Mouse (Mus musculus): ENCODE data around the gene 5730522E02Rik.
A peak's percentile ranks its signal among the peaks of the same experiment; 100 is the strongest.
"Not testable (repeated sequence)": the region's sequence is repeated elsewhere in the genome, so short reads cannot be mapped to it uniquely, and the experiment has no call there.

5730522E02Rik gene

DNA sequence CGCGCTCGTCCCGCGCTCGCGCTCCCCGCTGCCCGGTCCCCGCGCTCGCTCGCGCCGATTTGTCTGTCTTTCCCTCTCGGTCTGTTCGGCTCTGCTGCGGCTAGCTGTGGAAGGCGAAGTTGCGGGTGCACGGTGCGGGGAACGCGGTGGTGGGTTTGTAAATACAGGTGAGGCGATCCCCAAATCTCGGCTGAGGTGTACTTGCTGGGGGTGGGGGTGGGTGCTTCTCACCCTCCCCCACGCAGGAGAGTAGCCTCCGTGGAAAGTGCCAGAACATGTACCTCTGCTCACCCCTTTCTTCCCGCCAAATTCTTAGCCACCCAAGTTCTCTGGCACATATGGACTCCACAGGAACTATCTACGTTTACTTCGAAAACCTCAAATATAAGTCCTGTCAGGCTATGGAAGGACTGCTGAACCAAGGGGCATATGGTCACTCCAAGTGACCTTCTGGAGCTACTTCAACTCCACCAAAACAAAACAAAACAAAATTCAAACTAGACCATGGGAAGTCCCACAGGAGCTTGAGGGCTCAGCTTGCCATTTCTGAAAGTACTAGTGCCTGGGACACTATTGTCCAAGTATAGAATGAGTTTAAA is at the start of gene 5730522E02Rik:
Gene 5730522E02Rik (minus strand): TSS at position 182 of the 599 bp plus-strand sequence.
- DNase-seq (ENCODE audit: inconsistent ontology term) = no peak

GRCm38 (mm10) chr11:26236540-26236939 is 26.0 kb upstream of the 5730522E02Rik start:
- DNase-seq (ENCODE audit: inconsistent ontology term) = no peak

GRCm38 (mm10) chr11:26229895-26230294 is 19.3 kb upstream of the 5730522E02Rik start:
- DNase-seq (ENCODE audit: inconsistent ontology term) = no peak

DNA sequence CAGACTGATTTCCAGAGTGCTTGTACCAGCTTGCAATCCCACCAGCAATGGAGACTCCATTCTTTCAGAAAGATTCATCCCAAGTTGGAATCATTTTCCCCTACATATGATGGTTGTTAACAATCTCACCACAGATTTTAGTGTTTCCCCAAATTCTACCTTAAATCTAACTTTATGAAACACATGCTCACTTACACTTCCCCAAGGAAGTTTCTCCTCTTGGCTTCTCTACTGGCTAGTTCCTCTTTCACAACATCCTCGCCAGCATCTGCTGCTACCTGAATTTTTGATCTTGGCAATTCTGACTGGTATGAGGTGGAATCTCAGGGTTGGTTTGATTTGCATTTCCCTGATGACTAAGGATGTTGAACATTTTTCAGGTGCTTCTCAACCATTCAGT is 3.1 kb upstream of the 5730522E02Rik start:
- DNase-seq (ENCODE audit: inconsistent ontology term) = not testable (repeated sequence)

- DNase-seq (ENCODE audit: inconsistent ontology term) = peak; percentile 60
Measured at GRCm38 (mm10) chr11:26209811-26210581, 567 bp downstream of the 5730522E02Rik start.

- DNase-seq (ENCODE audit: inconsistent ontology term) = no peak
Measured at GRCm38 (mm10) chr11:26203466-26203865, 7.1 kb downstream of the 5730522E02Rik start.

DNA sequence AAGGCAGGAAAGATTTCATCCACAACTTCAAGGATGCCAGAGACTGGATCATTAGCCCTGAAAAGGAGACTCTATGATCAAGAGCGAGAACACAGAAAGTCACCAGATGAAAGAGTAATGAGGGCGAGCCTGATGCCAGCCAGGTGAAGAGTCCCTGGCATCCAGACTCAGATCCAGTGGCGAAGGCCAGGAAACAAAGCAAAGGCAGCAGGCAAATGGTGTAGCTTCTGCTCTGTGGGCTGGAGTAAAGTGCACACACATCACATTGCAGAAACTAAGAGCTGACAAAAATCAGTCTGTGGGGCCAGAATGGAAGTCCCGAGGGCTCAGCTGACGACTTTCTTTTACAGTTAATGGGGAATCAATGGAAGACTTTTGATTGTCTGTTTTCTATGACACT is 7.7 kb downstream of the 5730522E02Rik start:
- no peak for DNase-seq (ENCODE audit: inconsistent ontology term)

DNA sequence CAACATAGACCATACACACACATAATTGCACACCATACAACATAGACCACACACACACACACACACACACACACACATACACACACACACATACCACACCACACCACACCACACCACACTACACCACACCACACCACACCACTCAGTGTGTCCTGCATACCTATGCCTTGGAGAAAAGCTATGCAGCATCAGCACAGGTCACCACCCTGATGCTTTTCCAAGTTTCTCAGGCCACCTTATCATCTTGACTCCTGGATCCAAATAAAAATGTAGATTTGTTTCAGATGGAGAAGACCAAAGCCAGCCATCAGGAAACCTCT is 8.8 kb downstream of the 5730522E02Rik start:
- DNase-seq (ENCODE audit: inconsistent ontology term) = no peak

- DNase-seq (ENCODE audit: inconsistent ontology term) = no peak
Measured at GRCm38 (mm10) chr11:26200970-26201777, 9.4 kb downstream of the 5730522E02Rik start.

GRCm38 (mm10) chr11:26195468-26195867 is 15.1 kb downstream of the 5730522E02Rik start:
- no peak for DNase-seq (ENCODE audit: inconsistent ontology term)

GRCm38 (mm10) chr11:26187231-26187967 is 23.2 kb downstream of the 5730522E02Rik start:
- no peak for DNase-seq (ENCODE audit: inconsistent ontology term)

DNA sequence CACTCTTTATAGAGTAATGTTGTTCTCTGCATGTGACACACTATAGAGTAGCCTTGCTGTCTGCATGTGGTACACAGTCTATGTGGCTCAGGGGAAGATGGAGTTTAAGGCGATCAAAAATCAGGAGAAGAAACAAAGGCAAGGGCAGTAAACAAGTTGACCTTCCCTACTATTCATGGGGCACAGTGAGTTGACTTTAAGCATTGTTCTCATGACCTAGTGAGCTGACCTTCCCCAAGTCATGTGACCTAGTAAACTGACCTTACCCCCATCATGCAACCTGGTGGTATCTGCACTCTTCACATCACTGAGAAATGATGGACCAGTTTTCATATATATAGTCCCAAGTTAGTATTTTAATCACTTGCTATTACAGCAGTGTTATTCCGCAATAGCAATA is 40.0 kb downstream of the 5730522E02Rik start:
- DNase-seq (ENCODE audit: inconsistent ontology term) = no peak

DNA sequence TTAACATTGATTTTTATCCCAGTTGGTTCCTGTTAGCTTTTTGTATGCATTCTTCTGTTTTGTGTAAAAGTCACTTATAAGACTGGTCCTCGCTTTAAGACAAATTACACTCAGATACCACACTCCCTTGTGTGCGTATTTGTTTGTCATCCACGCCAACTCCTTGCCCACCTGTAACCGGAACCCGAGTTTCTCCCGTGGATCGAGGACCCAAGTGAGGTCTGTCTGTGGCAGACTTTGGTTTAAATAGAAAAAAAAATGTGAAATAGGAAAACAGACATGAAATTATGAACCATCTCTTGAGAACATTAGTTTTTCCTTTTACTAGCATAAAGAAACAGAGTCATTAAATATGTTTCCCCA is 43.0 kb downstream of the 5730522E02Rik start:
- DNase-seq (ENCODE audit: inconsistent ontology term) = no peak

DNA sequence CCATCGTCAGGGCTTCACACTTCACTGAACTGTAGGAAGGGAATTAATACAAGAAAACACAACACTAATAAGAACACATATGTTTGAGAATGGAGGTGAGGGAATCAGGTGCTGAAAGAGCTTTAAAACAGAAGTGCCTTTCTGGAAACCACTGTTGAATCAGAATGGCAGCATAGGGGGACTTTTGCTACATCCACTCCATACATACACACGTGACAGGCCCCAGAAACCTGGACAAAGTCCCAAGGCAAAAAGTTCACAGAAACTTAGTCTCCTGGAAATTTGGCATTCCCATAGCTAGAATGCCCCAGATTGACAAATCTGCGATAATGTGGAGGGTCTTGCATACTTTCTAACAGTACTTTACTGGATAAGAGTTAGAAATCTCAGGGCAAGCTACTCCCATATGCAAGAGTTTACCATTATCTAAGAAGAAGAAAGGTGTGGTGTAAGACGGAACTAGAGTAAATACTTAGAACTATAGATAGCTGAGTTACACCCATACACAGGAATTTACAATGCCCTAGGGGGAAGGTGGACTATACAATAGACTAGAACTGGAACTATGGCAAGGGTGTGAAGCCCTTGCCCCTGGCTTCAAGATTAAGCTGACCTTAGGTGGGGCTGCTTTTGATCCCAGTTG is 43.5 kb downstream of the 5730522E02Rik start:
- DNase-seq (ENCODE audit: inconsistent ontology term) = no peak

DNA sequence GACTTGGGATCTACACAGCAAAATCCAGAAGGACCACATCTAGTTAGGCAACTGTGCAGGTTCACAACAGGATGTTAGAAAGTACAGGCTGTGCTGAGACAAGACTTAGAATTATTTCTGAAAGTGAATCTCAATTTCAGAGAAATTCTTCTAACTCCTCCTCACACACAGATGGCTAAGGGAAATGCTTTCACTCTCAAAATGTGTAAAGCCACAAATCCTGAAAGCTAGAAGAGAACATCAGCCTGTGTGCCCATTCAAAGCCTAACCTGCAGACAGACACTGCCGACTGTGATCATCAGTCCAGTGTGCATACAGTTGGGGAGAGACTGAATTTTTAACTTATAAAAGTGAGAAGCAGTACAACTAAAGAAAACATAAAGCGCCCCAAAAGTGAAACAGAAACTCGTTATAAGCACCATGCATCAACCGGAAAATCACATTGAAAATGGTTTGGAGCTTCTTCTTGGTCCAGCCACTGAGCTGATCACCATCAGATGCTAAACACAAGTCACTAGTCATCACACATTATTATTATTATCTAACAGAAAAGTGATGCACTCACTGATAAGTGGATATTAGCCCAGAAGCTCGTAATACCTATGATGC is 45.8 kb downstream of the 5730522E02Rik start:
- DNase-seq (ENCODE audit: inconsistent ontology term) = no peak

DNA sequence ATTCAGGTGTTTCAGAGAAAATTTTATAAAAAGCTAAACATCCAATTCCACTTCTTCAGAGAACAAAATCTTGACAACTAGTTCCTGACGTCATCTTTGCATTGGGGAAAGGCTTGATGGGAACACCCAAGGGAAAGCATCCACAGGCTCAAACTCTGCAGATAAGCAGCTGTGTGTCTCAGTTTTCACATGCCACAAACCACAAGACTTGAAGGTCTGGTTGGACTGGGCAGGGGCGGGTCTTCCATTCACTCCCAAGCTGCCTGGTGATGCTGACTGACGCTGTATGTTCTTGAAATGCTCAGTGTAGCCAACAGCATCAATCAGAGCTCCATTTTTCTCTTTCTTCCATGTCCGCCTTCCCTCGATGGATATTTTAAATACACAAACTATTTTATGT is 49.2 kb downstream of the 5730522E02Rik start:
- no peak for DNase-seq (ENCODE audit: inconsistent ontology term)

- no peak for DNase-seq (ENCODE audit: inconsistent ontology term)
Measured at GRCm38 (mm10) chr11:26159033-26159432, 51.5 kb downstream of the 5730522E02Rik start.

- no peak for DNase-seq (ENCODE audit: inconsistent ontology term)
Measured at GRCm38 (mm10) chr11:26140024-26140423, 70.5 kb downstream of the 5730522E02Rik start.

DNA sequence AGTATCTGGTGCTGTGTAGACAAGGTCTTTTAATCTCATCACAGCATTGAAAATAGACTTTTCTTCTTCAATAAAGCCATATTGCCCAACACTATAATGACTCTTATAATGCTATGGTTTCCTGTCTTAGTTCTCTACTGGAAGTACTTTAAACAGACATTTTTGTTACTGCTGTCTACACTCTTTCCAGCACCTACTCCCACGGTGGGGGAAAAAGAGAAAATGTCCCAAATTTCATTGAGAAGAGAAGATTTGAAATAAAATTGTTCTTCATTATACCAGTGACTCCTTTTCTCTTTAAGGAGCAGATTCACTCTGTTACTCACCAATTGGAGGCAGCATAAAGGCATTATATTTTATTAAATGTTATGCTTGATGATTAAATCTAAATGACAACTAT is 72.5 kb downstream of the 5730522E02Rik start:
- no peak for DNase-seq (ENCODE audit: inconsistent ontology term)

DNA sequence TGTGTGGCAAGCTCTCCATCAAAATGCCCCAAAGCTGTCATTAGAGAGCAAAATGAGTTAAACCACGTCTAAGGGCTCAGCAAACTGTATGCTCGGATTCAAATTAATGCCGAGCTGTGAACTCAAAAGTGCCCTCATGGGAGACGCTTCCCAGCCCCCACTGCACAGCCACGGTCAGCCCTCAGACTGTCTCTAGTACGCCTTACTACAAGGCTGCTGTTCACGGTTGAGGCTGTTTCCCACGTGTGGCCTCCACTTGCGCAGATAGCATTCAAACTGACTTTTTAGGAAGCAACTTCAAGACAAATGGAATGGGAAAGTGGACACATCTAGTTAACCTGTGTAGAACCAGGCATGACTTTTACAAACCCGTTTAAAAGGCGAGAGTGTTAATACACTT is 79.7 kb downstream of the 5730522E02Rik start:
- DNase-seq (ENCODE audit: inconsistent ontology term) = no peak

- no peak for DNase-seq (ENCODE audit: inconsistent ontology term)
Measured at GRCm38 (mm10) chr11:26129054-26129453, 81.5 kb downstream of the 5730522E02Rik start.

Data from Muller cell, postnatal 12 days (primary cell).